Mouse (Mus musculus): ENCODE results near the gene Nckap5l.

Gene Nckap5l

GRCm38 (mm10) chr15:99449131-99449750 lies 8.3 kb downstream of the Nckap5l start:
- no peak for TF ChIP-seq GATA4 (IDR thresholded peaks at IDR 0.05; ENCODE audit: insufficient replicate concordance, low read length)

GRCm38 (mm10) chr15:99445567-99445966 lies 12.0 kb downstream of the Nckap5l start:
- no peak for TF ChIP-seq GATA4 (IDR thresholded peaks at IDR 0.05; ENCODE audit: insufficient replicate concordance, low read length)

- no peak for TF ChIP-seq GATA4 (IDR thresholded peaks at IDR 0.05; ENCODE audit: insufficient replicate concordance, low read length)
Measured at GRCm38 (mm10) chr15:99442358-99442757, 15.2 kb downstream of the Nckap5l start.

GRCm38 (mm10) chr15:99440816-99441457 lies 16.6 kb downstream of the Nckap5l start:
- no peak for TF ChIP-seq GATA4 (IDR thresholded peaks at IDR 0.05; ENCODE audit: insufficient replicate concordance, low read length)

GRCm38 (mm10) chr15:99440112-99440815 lies 17.3 kb downstream of the Nckap5l start:
- no peak for TF ChIP-seq GATA4 (IDR thresholded peaks at IDR 0.05; ENCODE audit: insufficient replicate concordance, low read length)

GRCm38 (mm10) chr15:99438966-99439698 lies 18.4 kb downstream of the Nckap5l start:
- no peak for TF ChIP-seq GATA4 (IDR thresholded peaks at IDR 0.05; ENCODE audit: insufficient replicate concordance, low read length)

GRCm38 (mm10) chr15:99433913-99434312 lies 23.6 kb downstream of the Nckap5l start:
- no peak for TF ChIP-seq GATA4 (IDR thresholded peaks at IDR 0.05; ENCODE audit: insufficient replicate concordance, low read length)

- no peak for TF ChIP-seq GATA4 (IDR thresholded peaks at IDR 0.05; ENCODE audit: insufficient replicate concordance, low read length)
Measured at GRCm38 (mm10) chr15:99433081-99433718, 24.3 kb downstream of the Nckap5l start.

- TF ChIP-seq GATA4 (IDR thresholded peaks at IDR 0.05; ENCODE audit: insufficient replicate concordance, low read length): no peak
Measured at GRCm38 (mm10) chr15:99431967-99432366, 25.6 kb downstream of the Nckap5l start.

- no peak for TF ChIP-seq GATA4 (IDR thresholded peaks at IDR 0.05; ENCODE audit: insufficient replicate concordance, low read length)
Measured at GRCm38 (mm10) chr15:99431504-99431903, 26.0 kb downstream of the Nckap5l start.

- TF ChIP-seq GATA4 (IDR thresholded peaks at IDR 0.05; ENCODE audit: insufficient replicate concordance, low read length): no peak
Measured at GRCm38 (mm10) chr15:99431063-99431462, 26.5 kb downstream of the Nckap5l start.

GRCm38 (mm10) chr15:99430394-99430793 lies 27.2 kb downstream of the Nckap5l start:
- no peak for TF ChIP-seq GATA4 (IDR thresholded peaks at IDR 0.05; ENCODE audit: insufficient replicate concordance, low read length)

- TF ChIP-seq GATA4 (IDR thresholded peaks at IDR 0.05; ENCODE audit: insufficient replicate concordance, low read length): no peak
Measured at GRCm38 (mm10) chr15:99423884-99424283, 33.7 kb downstream of the Nckap5l start.

- TF ChIP-seq GATA4 (IDR thresholded peaks at IDR 0.05; ENCODE audit: insufficient replicate concordance, low read length): no peak
Measured at GRCm38 (mm10) chr15:99423131-99423530, 34.4 kb downstream of the Nckap5l start.

GRCm38 (mm10) chr15:99422551-99422950 lies 35.0 kb downstream of the Nckap5l start:
- no peak for TF ChIP-seq GATA4 (IDR thresholded peaks at IDR 0.05; ENCODE audit: insufficient replicate concordance, low read length)
